In genomic region chr12:84620975-84621374, GRCm38 (mm10) we compare ENCODE assay signal across 14 mouse cellular contexts. TPM values are rescaled to one million over a fixed set of nuclear protein-coding genes. Genes with fewer than 3 reads are reported as not detected.
DNase-seq lines count a peak whose midpoint lies in the region; ATAC-seq and TF ChIP-seq lines count a peak whose summit lies in the region.
"Had no signal": no experiment of that assay in that cellular context is flagged by ENCODE, and none has a peak within 500 bp of the region (broad histone marks: within the 10 kb centered on the region; RNA-seq: fewer than 3 reads in every experiment).

No protein-coding gene starts in this region.

- TF ChIP-seq CTCF in layer of hippocampus, adult 2 months (conservative IDR thresholded peaks at IDR 0.05), result peak; percentile 81
- TF ChIP-seq CTCF in hindbrain, postnatal 0 days (IDR thresholded peaks at IDR 0.05; ENCODE audit: low read depth), result peak; percentile 69

- H3K4me1 ChIP-seq in hindbrain, postnatal 0 days (ENCODE audit: insufficient read depth, low read length), result 0 out of 2 replicates have a peak, but pooled peaks cover 10% of the 10 kb centered on the region
- H3K4me1 ChIP-seq in forebrain, embryonic 15.5 days, result peaks cover 20% of the 10 kb centered on the region

- no peaks in the 10 kb centered on the region for H3K36me3 ChIP-seq in hindbrain, postnatal 0 days (ENCODE audit: insufficient read depth, low read length)
- H3K36me3 ChIP-seq in forebrain, embryonic 15.5 days, result no peaks in the 10 kb centered on the region
- H3K36me3 ChIP-seq: heart, embryonic 15.5 days; limb, embryonic 12.5 days had no signal

- H3K9ac ChIP-seq in hindbrain, postnatal 0 days (replicated peaks; ENCODE audit: low read length), result no peak overlapping the region
- no peak overlapping the region for H3K9ac ChIP-seq in forebrain, embryonic 15.5 days (replicated peaks)
- H3K9ac ChIP-seq: heart, embryonic 15.5 days; limb, embryonic 12.5 days had no signal

- ATAC-seq in hindbrain, postnatal 0 days, result no peak
- ATAC-seq in forebrain, embryonic 15.5 days (replicated peaks), result no peak

- no peaks in the 10 kb centered on the region for H3K9me3 ChIP-seq in hindbrain, postnatal 0 days (ENCODE audit: low read length)
- H3K9me3 ChIP-seq in forebrain, embryonic 15.5 days, result no peaks in the 10 kb centered on the region
- H3K9me3 ChIP-seq: heart, embryonic 15.5 days; limb, embryonic 12.5 days; megakaryocyte, embryonic 14.5 days had no signal

- H3K27me3 ChIP-seq in hindbrain, postnatal 0 days (ENCODE audit: insufficient read depth, low read length), result no peaks in the 10 kb centered on the region
- H3K27me3 ChIP-seq in forebrain, embryonic 15.5 days, result no peaks in the 10 kb centered on the region

- H3K27ac ChIP-seq in layer of hippocampus, adult 2 months, result no peak overlapping the region
- no peak overlapping the region for H3K27ac ChIP-seq in hindbrain, postnatal 0 days
- H3K27ac ChIP-seq in forebrain, embryonic 15.5 days (replicated peaks), result no peak overlapping the region
- H3K27ac ChIP-seq: heart, embryonic 15.5 days; limb, embryonic 12.5 days had no signal

- peak; percentile 51 for DNase-seq in cerebellum, adult 9-10 months
- no peak for DNase-seq in cerebellum, adult 9-11 months
- no peak for DNase-seq in layer of hippocampus, adult 2 months (ENCODE audit: low spot score in 2 of 2)
- DNase-seq in layer of hippocampus, adult 8-10 months (ENCODE audit: low spot score in 2 of 2), result no peak
- DNase-seq in NIH3T3 (ENCODE audit: low read depth), result peak; percentile 61
- DNase-seq in hindbrain, postnatal 0 days (ENCODE audit: low spot score), result peak; percentile 64
- no peak for DNase-seq in spleen, adult 18-20 months
- DNase-seq: adrenal gland, adult 2 months had no signal

- no peak overlapping the region for H3K4me2 ChIP-seq in hindbrain, postnatal 0 days (ENCODE audit: low read depth, low read length)
- H3K4me2 ChIP-seq in forebrain, embryonic 15.5 days (replicated peaks), result no peak overlapping the region
- H3K4me2 ChIP-seq: heart, embryonic 15.5 days; limb, embryonic 12.5 days had no signal

- no peak overlapping the region for H3K4me3 ChIP-seq in layer of hippocampus, adult 2 months
- H3K4me3 ChIP-seq in hindbrain, postnatal 0 days (ENCODE audit: low read length), result no peak overlapping the region
- H3K4me3 ChIP-seq in forebrain, embryonic 15.5 days, result no peak overlapping the region
- H3K4me3 ChIP-seq: heart, embryonic 15.5 days; limb, embryonic 12.5 days; megakaryocyte, embryonic 14.5 days had no signal

RNA-seq across cellular contexts. Expression of gene Abcd4, which starts 3.8 kb away (rescaled TPM):
- total RNA-seq in layer of hippocampus, adult 2 months (2021), result 10 to 100 TPM; 15.6 to 17.6 TPM
- 10 to 100 TPM; 14.5 to 17.4 (median 15.6) TPM for total RNA-seq in layer of hippocampus, adult 8-10 months (2022)
- total RNA-seq in hindbrain, postnatal 0 days (2014; rRNA removed), result 7.5 and 12.3 TPM in 2 replicates
- polyA plus RNA-seq in hindbrain, postnatal 0 days (2015; fragmentation: Nextera tagmentation; extraction: Ambion mirVana), result 9.2 and 10.9 TPM in 2 replicates
- polyA plus RNA-seq in forebrain, embryonic 15.5 days (2015; fragmentation: Nextera tagmentation; extraction: Ambion mirVana), result 12.1 and 12.8 TPM in 2 replicates

RNA-seq across cellular contexts. Expression of gene Vrtn, which starts 19.8 kb away (rescaled TPM):
- total RNA-seq in layer of hippocampus, adult 2 months (2021), result not detected
- not detected for total RNA-seq in layer of hippocampus, adult 8-10 months (2022)
- not detected in 2 replicates for total RNA-seq in hindbrain, postnatal 0 days (2014; rRNA removed)
- polyA plus RNA-seq in hindbrain, postnatal 0 days (2015; fragmentation: Nextera tagmentation; extraction: Ambion mirVana), result not detected in 2 replicates
- not detected in 2 replicates for polyA plus RNA-seq in forebrain, embryonic 15.5 days (2015; fragmentation: Nextera tagmentation; extraction: Ambion mirVana)
- total RNA-seq: adrenal gland, adult 2 months; gastrocnemius, adult 18-20 months had no signal
- polyA plus RNA-seq: adrenal gland, adult 2 months; heart, embryonic 15.5 days; limb, embryonic 12.5 days; stomach, embryonic 16.5 days had no signal

RNA-seq across cellular contexts. Expression of gene Vsx2, which starts 51.4 kb away (rescaled TPM):
- under 1 TPM; 0.27 to 0.28 TPM for total RNA-seq in layer of hippocampus, adult 2 months (2021)
- under 1 TPM; 0.17 to 0.37 (median 0.24) TPM for total RNA-seq in layer of hippocampus, adult 8-10 months (2022)
- 2.5 and 4.0 TPM in 2 replicates for total RNA-seq in hindbrain, postnatal 0 days (2014; rRNA removed)
- 1.8 and 2.4 TPM in 2 replicates for polyA plus RNA-seq in hindbrain, postnatal 0 days (2015; fragmentation: Nextera tagmentation; extraction: Ambion mirVana)
- polyA plus RNA-seq in forebrain, embryonic 15.5 days (2015; fragmentation: Nextera tagmentation; extraction: Ambion mirVana), result 0.05 TPM in 2 replicates
- total RNA-seq: adrenal gland, adult 2 months; gastrocnemius, adult 18-20 months had no signal
- polyA plus RNA-seq: adrenal gland, adult 2 months; heart, embryonic 15.5 days; stomach, embryonic 16.5 days had no signal

Comparison
In these comparisons a context has a peak if more than half of its experiments do, and no peak if none do; other contexts are left out.
1. DNase-seq: peak in cerebellum, adult 9-10 months (single experiment), NIH3T3 (single experiment) and hindbrain, postnatal 0 days (single experiment); none in cerebellum, adult 9-11 months (single experiment), layer of hippocampus, adult 2 months (0 of 2), layer of hippocampus, adult 8-10 months (0 of 2) and spleen, adult 18-20 months (0 of 2).